Mouse (Mus musculus): ENCODE results near the gene Neu2. TPM values are rescaled to one million over a fixed set of nuclear protein-coding genes. Genes with fewer than 3 reads are reported as not detected.

The Neu2 gene
- polyA plus RNA-seq, 1 experiment, result 14.6 TPM

- Histone ChIP-seq H3K4me3 (ENCODE audit: insufficient read depth, low read length) (no peak overlapping the region), H3K4me1 (ENCODE audit: control insufficient read depth, insufficient read depth, low read length) (no peaks in the 10 kb centered on the region), H3K27ac (ENCODE audit: insufficient read depth, low read length) (no peak overlapping the region)
- TF ChIP-seq CTCF (IDR thresholded peaks at IDR 0.05; ENCODE audit: extremely low read depth, insufficient read depth, low read length) (no peak), POLR2A (IDR thresholded peaks at IDR 0.05; ENCODE audit: extremely low read depth, insufficient read depth, low read length) (no peak)
Observed at GRCm38 (mm10) chr1:87573261-87573660, 63.6 kb downstream of the Neu2 start.

GRCm38 (mm10) chr1:87573800-87574215 lies 64.1 kb downstream of the Neu2 start, which contains the start of gene Ngef:
Ngef (minus strand) TSS chr1:87573870.
- Histone ChIP-seq H3K27ac (ENCODE audit: insufficient read depth, low read length) (no peak within 1 kb of the TSS), H3K4me3 (ENCODE audit: insufficient read depth, low read length) (no peak within 1 kb of the TSS)
- TF ChIP-seq CTCF (IDR thresholded peaks at IDR 0.05; ENCODE audit: extremely low read depth, insufficient read depth, low read length), result no peak
- no peak for TF ChIP-seq POLR2A (IDR thresholded peaks at IDR 0.05; ENCODE audit: extremely low read depth, insufficient read depth, low read length)

GRCm38 (mm10) chr1:87574353-87574752 lies 64.7 kb downstream of the Neu2 start:
- Histone ChIP-seq H3K4me1 (ENCODE audit: control insufficient read depth, insufficient read depth, low read length) (no peaks in the 10 kb centered on the region), H3K4me3 (ENCODE audit: insufficient read depth, low read length) (no peak overlapping the region), H3K27ac (ENCODE audit: insufficient read depth, low read length) (no peak overlapping the region)
- no peak for TF ChIP-seq POLR2A (IDR thresholded peaks at IDR 0.05; ENCODE audit: extremely low read depth, insufficient read depth, low read length)
- no peak for TF ChIP-seq CTCF (IDR thresholded peaks at IDR 0.05; ENCODE audit: extremely low read depth, insufficient read depth, low read length)

More at GRCm38 (mm10) chr1:87573800-87574215, 64.1 kb downstream of the Neu2 start, which contains the start of gene Ngef:
- H3K4me1 ChIP-seq (ENCODE audit: control insufficient read depth, insufficient read depth, low read length), result no peaks in the 10 kb centered on the region

- no peak overlapping the region for H3K4me3 ChIP-seq (ENCODE audit: insufficient read depth, low read length)
- TF ChIP-seq POLR2A (IDR thresholded peaks at IDR 0.05; ENCODE audit: extremely low read depth, insufficient read depth, low read length) (no peak), CTCF (IDR thresholded peaks at IDR 0.05; ENCODE audit: extremely low read depth, insufficient read depth, low read length) (no peak)
- no peak overlapping the region for H3K27ac ChIP-seq (ENCODE audit: insufficient read depth, low read length)
- no peaks in the 10 kb centered on the region for H3K4me1 ChIP-seq (ENCODE audit: control insufficient read depth, insufficient read depth, low read length)
Observed at GRCm38 (mm10) chr1:87574785-87575184, 65.1 kb downstream of the Neu2 start.

- H3K4me1 ChIP-seq (ENCODE audit: control insufficient read depth, insufficient read depth, low read length), result no peaks in the 10 kb centered on the region; the same call in 1 of the 2 replicates
- no peak overlapping the region for H3K27ac ChIP-seq (ENCODE audit: insufficient read depth, low read length)
- H3K4me3 ChIP-seq (ENCODE audit: insufficient read depth, low read length), result no peak overlapping the region
- TF ChIP-seq CTCF (IDR thresholded peaks at IDR 0.05; ENCODE audit: extremely low read depth, insufficient read depth, low read length) (no peak), POLR2A (IDR thresholded peaks at IDR 0.05; ENCODE audit: extremely low read depth, insufficient read depth, low read length) (no peak)
Observed at GRCm38 (mm10) chr1:87578965-87579364, 69.3 kb downstream of the Neu2 start.

- H3K27ac ChIP-seq (ENCODE audit: insufficient read depth, low read length), result no peak overlapping the region
- TF ChIP-seq CTCF (IDR thresholded peaks at IDR 0.05; ENCODE audit: extremely low read depth, insufficient read depth, low read length), result no peak
- no peak for TF ChIP-seq POLR2A (IDR thresholded peaks at IDR 0.05; ENCODE audit: extremely low read depth, insufficient read depth, low read length)
- no peak overlapping the region for H3K4me3 ChIP-seq (ENCODE audit: insufficient read depth, low read length)
- no peaks in the 10 kb centered on the region; the same call in 1 of the 2 replicates for H3K4me1 ChIP-seq (ENCODE audit: control insufficient read depth, insufficient read depth, low read length)
Observed at GRCm38 (mm10) chr1:87580824-87581223, 71.1 kb downstream of the Neu2 start.

GRCm38 (mm10) chr1:87589162-87589561 lies 79.5 kb downstream of the Neu2 start:
- Histone ChIP-seq H3K4me1 (ENCODE audit: control insufficient read depth, insufficient read depth, low read length) (peaks cover 6% of the 10 kb centered on the region; the same call in 1 of the 2 replicates), H3K4me3 (ENCODE audit: insufficient read depth, low read length) (no peak overlapping the region), H3K27ac (ENCODE audit: insufficient read depth, low read length) (peak overlapping the region; percentile 34; the same call in 1 of the 2 replicates)
- TF ChIP-seq POLR2A (IDR thresholded peaks at IDR 0.05; ENCODE audit: extremely low read depth, insufficient read depth, low read length), result no peak
- no peak for TF ChIP-seq CTCF (IDR thresholded peaks at IDR 0.05; ENCODE audit: extremely low read depth, insufficient read depth, low read length)

GRCm38 (mm10) chr1:87589980-87590379 lies 80.3 kb downstream of the Neu2 start:
- no peak overlapping the region for H3K27ac ChIP-seq (ENCODE audit: insufficient read depth, low read length)
- peaks cover 10% of the 10 kb centered on the region for H3K4me1 ChIP-seq (ENCODE audit: control insufficient read depth, insufficient read depth, low read length)
- H3K4me3 ChIP-seq (ENCODE audit: insufficient read depth, low read length), result no peak overlapping the region
- TF ChIP-seq POLR2A (IDR thresholded peaks at IDR 0.05; ENCODE audit: extremely low read depth, insufficient read depth, low read length) (no peak), CTCF (IDR thresholded peaks at IDR 0.05; ENCODE audit: extremely low read depth, insufficient read depth, low read length) (no peak)

GRCm38 (mm10) chr1:87594261-87594660 lies 84.6 kb downstream of the Neu2 start:
- Histone ChIP-seq H3K4me3 (ENCODE audit: insufficient read depth, low read length) (no peak overlapping the region), H3K27ac (ENCODE audit: insufficient read depth, low read length) (peak overlapping the region; percentile 88), H3K4me1 (ENCODE audit: control insufficient read depth, insufficient read depth, low read length) (peaks cover 11% of the 10 kb centered on the region)
- TF ChIP-seq POLR2A (IDR thresholded peaks at IDR 0.05; ENCODE audit: extremely low read depth, insufficient read depth, low read length) (no peak), CTCF (IDR thresholded peaks at IDR 0.05; ENCODE audit: extremely low read depth, insufficient read depth, low read length) (no peak)

- no peak for TF ChIP-seq CTCF (IDR thresholded peaks at IDR 0.05; ENCODE audit: extremely low read depth, insufficient read depth, low read length)
- TF ChIP-seq POLR2A (IDR thresholded peaks at IDR 0.05; ENCODE audit: extremely low read depth, insufficient read depth, low read length), result no peak
- H3K4me3 ChIP-seq (ENCODE audit: insufficient read depth, low read length), result no peak overlapping the region
- H3K27ac ChIP-seq (ENCODE audit: insufficient read depth, low read length), result peak overlapping the region; percentile 12; the same call in 1 of the 2 replicates
- H3K4me1 ChIP-seq (ENCODE audit: control insufficient read depth, insufficient read depth, low read length), result peaks cover 9% of the 10 kb centered on the region
Observed at GRCm38 (mm10) chr1:87594671-87595070, 85.0 kb downstream of the Neu2 start.
